Mouse (Mus musculus) ES-Bruce4 (cell line): ENCODE measurements around the gene Kif5a.

Source experiments
- CTCF ChIP-seq: IDR thresholded peaks from one replicate; pipeline ENCODE4 v1.8.1; 2011; ENCODE audit warnings: low read depth, low read length
- EP300 ChIP-seq: IDR thresholded peaks from 2 replicates; pipeline ENCODE4 v1.6.1; 2011; ENCODE audit warnings: low read depth, low read length; ENCODE audit not compliant: insufficient read depth

DNA sequence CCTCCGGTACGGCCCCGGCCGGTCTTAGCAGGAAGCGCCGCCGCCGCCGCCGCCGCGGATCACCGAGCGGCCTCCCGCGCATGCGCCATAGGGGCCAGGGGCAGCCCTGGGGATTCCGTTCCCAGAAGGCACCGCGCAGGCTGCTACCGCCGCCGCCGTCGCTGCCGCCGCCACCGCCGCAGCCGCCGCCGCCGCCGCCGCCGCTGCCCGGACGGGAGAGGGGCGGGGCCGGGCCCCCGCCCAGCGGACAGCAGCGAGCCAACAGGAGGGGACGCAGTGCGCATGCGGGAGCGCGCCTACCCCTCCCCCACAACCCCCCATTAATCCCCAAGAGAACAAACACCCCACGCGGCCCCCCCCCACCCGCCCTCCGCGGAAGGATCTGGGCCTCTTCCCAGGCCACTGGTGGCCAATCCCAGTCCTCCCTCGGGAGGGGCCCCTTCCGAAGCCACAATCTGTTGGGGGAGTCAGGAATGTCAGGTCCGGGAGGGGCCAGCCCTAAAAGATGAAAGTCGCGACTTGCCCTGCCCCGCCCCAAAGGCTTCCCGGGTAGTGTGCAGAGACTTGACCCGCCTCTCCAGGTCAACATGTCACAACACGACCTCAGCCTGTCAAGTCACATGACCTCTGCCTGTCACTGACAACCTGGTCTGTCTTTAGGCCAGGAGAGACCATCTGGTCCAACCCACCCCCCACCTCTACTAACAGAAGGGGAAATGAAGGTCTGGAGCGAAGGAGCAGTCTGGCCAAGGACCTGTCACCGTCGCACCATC is 25.8 kb upstream of the Kif5a start, which contains the start of gene Mbd6:
- TF ChIP-seq EP300 (peak; percentile 86), CTCF (no peak)
